Mouse (Mus musculus): Measurements from ENCODE around the gene Tmem183a.

Gene Tmem183a

GRCm38 (mm10) chr1:134320691-134321301 is 41.0 kb downstream of the Tmem183a start:
- no peak for DNase-seq (ENCODE audit: low spot score)

DNA sequence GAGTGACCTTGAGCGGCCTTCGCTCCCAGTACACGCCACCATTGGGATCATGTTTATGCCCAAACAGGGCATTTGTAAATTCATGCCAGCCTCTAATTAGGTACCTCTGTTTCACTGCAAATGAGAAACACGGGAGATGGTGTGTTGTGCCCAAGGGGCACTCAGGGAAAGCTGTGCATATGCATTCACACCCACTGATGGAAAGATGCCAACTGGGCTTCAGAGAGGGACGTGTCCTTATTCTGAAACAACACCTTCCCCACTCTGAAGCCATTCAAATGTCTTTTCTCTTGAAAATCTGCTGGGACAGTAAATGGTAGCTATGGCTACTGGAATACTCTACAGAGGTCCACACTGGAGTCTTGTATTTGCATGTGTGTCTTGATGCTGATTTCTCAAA is 43.5 kb downstream of the Tmem183a start:
- DNase-seq (ENCODE audit: low spot score) = no peak

DNA sequence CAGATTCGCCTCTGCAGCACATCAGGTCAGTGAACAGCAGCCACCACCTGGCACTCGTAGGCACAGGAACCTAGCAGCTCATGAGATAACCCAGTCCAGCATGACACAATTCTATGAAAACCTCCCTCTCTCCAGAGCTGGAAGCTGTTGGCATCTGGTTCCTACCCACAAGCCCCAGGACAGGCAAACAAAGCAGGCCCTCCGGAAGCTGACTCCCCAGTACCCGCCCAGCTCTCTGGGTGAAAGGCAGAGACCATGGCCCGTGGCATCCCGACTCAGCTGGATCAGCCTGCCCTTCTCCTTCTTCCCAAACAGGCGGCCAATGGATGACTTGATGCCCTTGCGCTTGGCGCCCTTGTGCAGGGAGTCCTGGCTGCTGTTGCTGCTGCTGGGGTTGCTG is 45.4 kb downstream of the Tmem183a start:
- no peak for DNase-seq (ENCODE audit: low spot score)

- no peak for DNase-seq (ENCODE audit: low spot score)
Observed at GRCm38 (mm10) chr1:134315181-134315580, 46.6 kb downstream of the Tmem183a start.

DNA sequence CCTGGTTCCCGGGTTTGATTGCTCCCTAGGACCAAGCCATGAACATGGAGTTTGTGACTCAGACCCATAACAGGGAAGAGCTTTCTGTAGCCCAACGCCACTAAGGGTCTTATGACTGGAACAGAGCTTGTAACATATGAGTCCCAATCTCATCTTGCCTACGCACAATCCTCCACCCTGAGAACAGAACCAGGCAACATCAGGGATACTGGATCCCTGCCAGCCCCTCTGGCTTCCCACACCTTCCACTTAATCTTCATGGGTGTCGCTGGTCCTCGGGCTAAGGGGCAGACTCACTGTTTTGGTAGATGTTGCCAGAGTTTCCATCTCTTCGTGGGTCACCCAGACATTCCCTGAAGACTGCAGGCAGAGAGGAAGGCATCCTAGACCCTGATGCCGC is 50.0 kb downstream of the Tmem183a start:
- DNase-seq (ENCODE audit: low spot score) = no peak

DNA sequence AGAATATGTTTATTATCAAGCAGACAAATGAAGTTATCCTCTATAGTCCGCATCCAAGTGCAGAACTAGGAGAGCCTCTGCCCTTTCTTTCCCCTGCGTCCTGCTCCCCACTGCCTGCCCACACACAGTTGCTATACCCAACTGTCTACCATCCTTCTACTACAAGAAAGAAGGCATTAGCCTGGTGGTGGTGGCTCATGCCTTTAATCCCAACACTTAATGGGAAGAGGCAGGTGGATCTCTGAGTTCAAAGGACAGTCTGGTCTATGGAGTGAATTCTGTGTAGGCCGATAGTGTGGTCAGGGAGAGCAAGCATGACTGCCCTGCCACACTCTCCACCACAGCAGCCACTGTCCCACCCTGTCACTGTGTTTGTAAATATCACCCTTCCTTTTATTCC is 51.0 kb downstream of the Tmem183a start:
- no peak for DNase-seq (ENCODE audit: low spot score)

DNA sequence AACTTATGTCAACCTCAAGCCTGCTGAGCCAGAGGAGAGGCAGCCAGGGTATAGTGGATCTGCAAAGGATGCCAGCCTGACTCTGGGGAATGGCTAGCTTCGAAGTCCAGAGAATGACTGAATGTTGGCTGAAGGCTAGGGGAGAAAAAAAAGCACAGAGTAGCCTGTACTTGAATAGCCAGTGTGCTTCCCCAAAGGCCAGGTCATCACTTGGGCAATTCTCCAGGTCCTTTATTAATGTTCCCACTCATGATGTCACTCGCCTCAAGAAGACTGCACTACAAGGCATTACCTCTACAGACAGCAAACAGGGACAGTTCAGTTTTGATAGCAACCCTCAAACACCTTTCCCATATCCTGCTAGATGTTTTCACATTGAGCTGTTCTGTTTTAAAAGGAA is 51.5 kb downstream of the Tmem183a start:
- DNase-seq (ENCODE audit: low spot score) = peak; percentile 28

DNA sequence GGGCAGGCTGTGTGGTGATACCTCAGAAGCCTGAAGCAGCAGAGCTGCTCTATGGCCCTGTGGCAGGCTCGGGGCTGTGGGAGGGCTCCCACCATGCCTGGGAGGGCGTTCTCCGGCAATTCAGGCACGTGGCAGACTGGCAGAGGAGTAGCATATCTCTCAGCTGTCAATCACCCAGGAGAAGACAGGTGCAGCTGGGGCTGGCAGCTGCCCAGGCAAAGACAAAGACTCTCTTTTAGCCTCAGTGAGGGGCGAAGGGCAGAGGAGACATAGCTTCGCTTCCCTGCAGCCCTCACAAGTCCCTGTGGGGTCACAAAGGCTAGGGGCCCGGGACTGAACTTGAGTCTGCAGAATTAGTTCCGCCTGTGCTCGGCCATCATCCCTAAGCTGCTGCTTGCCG is 54.4 kb downstream of the Tmem183a start:
- DNase-seq (ENCODE audit: low spot score) = no peak

GRCm38 (mm10) chr1:134304940-134305339 is 56.8 kb downstream of the Tmem183a start:
- no peak for DNase-seq (ENCODE audit: low spot score)

DNA sequence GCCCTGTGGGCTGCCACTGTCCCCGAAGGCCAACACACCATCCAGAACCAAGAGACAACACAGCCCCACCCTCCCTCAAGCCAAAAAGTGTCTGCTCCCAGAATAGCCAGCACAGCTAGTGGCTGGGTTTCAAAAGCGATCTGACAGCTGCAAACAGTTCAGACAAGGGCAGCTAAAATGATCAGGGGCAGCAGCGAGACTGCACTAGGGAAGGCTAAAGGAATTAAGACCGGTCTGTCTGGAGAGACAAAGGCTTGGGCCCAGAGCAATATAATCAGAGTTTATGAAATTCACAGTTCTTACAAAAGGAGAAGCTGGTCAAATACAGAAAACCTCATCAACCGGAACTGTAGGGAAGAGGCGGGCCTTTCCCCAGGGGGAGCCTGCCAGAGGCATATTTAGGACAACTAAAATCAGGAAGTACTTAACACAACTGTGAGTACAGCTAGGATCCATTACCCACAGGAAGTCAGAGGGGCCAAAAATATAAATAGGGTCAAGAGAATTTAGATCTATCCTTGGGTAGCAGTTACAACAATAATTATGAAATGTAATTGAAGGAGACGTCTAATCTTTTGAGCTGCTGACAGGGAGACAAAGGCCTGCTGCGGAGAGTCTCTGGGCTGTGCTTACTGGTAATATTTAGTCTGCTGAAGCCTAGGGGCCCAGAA is 59.1 kb downstream of the Tmem183a start:
- DNase-seq (ENCODE audit: low spot score) = peak; percentile 46

DNA sequence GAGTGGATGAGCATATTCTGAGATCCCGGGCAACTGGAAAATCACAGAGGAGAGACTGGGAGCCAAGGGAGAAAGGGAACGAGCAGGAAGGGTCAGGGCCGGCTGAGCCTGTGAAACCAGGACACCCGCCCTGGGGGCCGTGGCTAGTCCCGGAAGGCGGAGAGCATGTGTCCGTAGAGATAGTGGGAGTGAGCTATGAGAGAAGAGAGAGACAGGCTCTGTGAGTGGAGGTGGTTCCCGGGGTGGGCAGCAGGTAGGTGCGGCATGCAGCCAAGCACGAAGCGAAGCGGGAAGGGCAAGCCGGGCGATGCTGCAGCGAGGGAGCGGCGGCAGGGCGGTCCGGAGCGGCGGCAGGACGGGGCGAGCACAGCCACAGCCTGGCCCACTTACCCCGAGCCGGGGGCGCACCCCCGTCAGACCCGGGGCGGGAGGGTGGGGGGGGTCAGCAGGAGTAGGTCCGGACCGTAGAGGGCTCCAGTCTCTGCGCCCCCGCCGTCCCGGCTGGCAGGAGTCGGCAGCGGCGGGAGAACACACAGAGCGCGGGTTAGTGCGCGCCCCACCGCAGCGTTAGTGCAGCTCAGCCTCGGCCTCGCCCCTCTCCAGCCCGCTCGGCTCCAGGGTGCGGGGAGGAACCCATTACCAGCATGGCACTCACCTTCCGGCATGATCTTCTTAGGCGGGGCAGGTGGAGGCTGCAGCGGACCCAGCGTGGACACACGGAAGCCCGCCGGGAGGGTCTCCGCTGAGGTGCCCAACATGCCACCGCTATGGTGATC is 63.0 kb downstream of the Tmem183a start:
- no peak for DNase-seq (ENCODE audit: low spot score)

DNA sequence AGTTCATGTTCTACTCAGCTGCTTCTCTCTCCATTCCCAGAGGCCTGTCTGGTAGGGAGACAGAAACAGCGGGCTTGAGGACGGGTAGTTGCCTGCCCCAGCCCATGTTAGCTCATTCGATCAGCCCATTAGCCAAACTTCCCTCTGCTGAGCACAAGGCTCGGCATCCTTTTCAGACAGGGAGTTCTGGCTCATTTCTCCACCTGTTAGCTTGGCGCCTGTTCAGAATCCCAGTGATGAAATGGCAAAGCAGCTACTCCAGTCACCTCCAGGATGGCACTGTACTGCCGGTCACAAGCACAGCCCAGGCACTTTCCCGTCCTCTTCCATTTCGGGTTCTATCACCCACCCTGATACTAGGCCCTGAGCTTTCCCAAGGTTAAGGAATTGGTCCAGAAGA is 64.5 kb downstream of the Tmem183a start:
- no peak for DNase-seq (ENCODE audit: low spot score)
